Mouse (Mus musculus): ENCODE measurements around the gene Rin1. TPM values are rescaled to one million over a fixed set of nuclear protein-coding genes. Genes with fewer than 3 reads are reported as not detected.

Gene Rin1
- total and polyA plus RNA-seq, 3 experiments, result 0.13 to 0.89 (median 0.47) TPM

- TF ChIP-seq ZMIZ1 (IDR thresholded peaks at IDR 0.05; ENCODE audit: low read depth, low read length) (no peak), KAT2A (IDR thresholded peaks at IDR 0.05; ENCODE audit: insufficient replicate concordance, low read length) (peak; percentile 74; the same call in 1 of the 2 replicates), POLR2A (IDR thresholded peaks at IDR 0.05; ENCODE audit: low read depth, low read length) (no peak), MEF2A (IDR thresholded peaks at IDR 0.05; ENCODE audit: borderline replicate concordance, low read depth, low read length) (no peak), ZC3H11A (IDR thresholded peaks at IDR 0.05; ENCODE audit: low read depth, low read length) (no peak), IRF4 (IDR thresholded peaks at IDR 0.05; ENCODE audit: low read depth, low read length) (peak; percentile 13; the same call in 1 of the 2 replicates), RCOR1 (conservative IDR thresholded peaks at IDR 0.05; ENCODE audit: low read depth, low read length) (no peak)
These were observed 12.4 kb upstream of the Rin1 start (continued) for GRCm38 (mm10) chr19:5037678-5038571.

GRCm38 (mm10) chr19:5038709-5039156 lies 11.5 kb upstream of the Rin1 start, which contains the start of the genes B4gat1 and AC124502.3:
TSS of gene B4gat1 (plus strand) at chr19:5038826.
TSS of gene AC124502.3 (plus strand) at chr19:5038891.
- H3K4me1 ChIP-seq (ENCODE audit: control insufficient read depth in 1 of 2, insufficient read depth in 2 of 2), result peaks cover 12 to 40% of the 10 kb centered on the region in 2 experiments
- peak; percentile 84 for DNase-seq (ENCODE audit: extremely low read depth)
- H3K27me3 ChIP-seq (replicated peaks), result peaks cover 7% of the 10 kb centered on the region
- H3K9me3 ChIP-seq (replicated peaks; ENCODE audit: low read length), result no peaks in the 10 kb centered on the region
- peak within 1 kb of the TSS; percentile 69 to 86 (median 79) for H3K4me3 ChIP-seq (replicated peaks in 1 of 3; ENCODE audit: low read depth in 2 of 3, low read length in 2 of 3, poor library complexity in 1 of 3)
- H3K27ac ChIP-seq (ENCODE audit: insufficient read depth, low read depth), result no peak within 1 kb of the TSS
- dilution Hi-C loops (cut with MboI; ENCODE audit: extremely low pct_ligation_motif_present, extremely low pct_unique_long_range_greater_than_20kb, low sequenced_read_pairs), result no loop called here
- H3K36me3 ChIP-seq (replicated peaks in 1 of 2; ENCODE audit: control insufficient read depth in 1 of 2, insufficient read depth in 1 of 2, low read length in 1 of 2), result peaks cover 3 to 11% of the 10 kb centered on the region in 2 experiments
- peak within 1 kb of the TSS; percentile 62 for H3K9ac ChIP-seq (ENCODE audit: insufficient read depth, low read depth)
- in situ Hi-C loops (cut with MboI; ENCODE audit: low pct_ligation_motif_present, low pct_unique_long_range_greater_than_20kb, low sequenced_read_pairs), result no loop called here
- H3K79me2 ChIP-seq (replicated peaks; ENCODE audit: control insufficient read depth, extremely low read depth, insufficient read depth, poor library complexity, severe bottlenecking), result peaks cover 11% of the 10 kb centered on the region
- H3K4me2 ChIP-seq (ENCODE audit: insufficient read depth, low read depth, poor library complexity, severe bottlenecking), result peak within 1 kb of the TSS; percentile 82
- TF ChIP-seq KAT2A (IDR thresholded peaks at IDR 0.05; ENCODE audit: insufficient replicate concordance, low read length) (no peak), POLR2AphosphoS2 (IDR thresholded peaks at IDR 0.05; ENCODE audit: low read depth, low read length) (no peak), SIN3A (IDR thresholded peaks at IDR 0.05; ENCODE audit: low read length) (peak; percentile 69; the same call in 1 of the 2 replicates), MXI1 (IDR thresholded peaks at IDR 0.05; ENCODE audit: low read depth, low read length) (peak; percentile 70; the same call in 1 of the 2 replicates), UBTF (IDR thresholded peaks at IDR 0.05; ENCODE audit: low read depth, low read length) (no peak), POLR2A (IDR thresholded peaks at IDR 0.05; ENCODE audit: low read depth, low read length) (peak; percentile 79), USF1 (IDR thresholded peaks at IDR 0.05; ENCODE audit: low read depth, low read length) (no peak), JUN (IDR thresholded peaks at IDR 0.05; ENCODE audit: insufficient read depth, low read depth, low read length) (no peak), ZKSCAN1 (IDR thresholded peaks at IDR 0.05; ENCODE audit: borderline replicate concordance, low read depth, low read length) (no peak), HCFC1 (IDR thresholded peaks at IDR 0.05; ENCODE audit: low read depth, low read length) (no peak), NRF1 (IDR thresholded peaks at IDR 0.05; ENCODE audit: low read depth, low read length) (peak; percentile 54), TCF12 (IDR thresholded peaks at IDR 0.05; ENCODE audit: low read depth, low read length) (peak; percentile 58; the same call in 1 of the 2 replicates), BHLHE40 (IDR thresholded peaks at IDR 0.05; ENCODE audit: low read depth, low read length) (peak; percentile 47; the same call in 1 of the 2 replicates), CTCF (conservative IDR thresholded peaks at IDR 0.05 in 1 of 2, IDR thresholded peaks at IDR 0.05 in 1 of 2; ENCODE audit: low read depth in 2 of 2, low read length in 2 of 2) (peak in 1 of 2 experiments; percentile 52; a peak in 2 of 4 replicates), MAZ (IDR thresholded peaks at IDR 0.05; ENCODE audit: low read depth, low read length) (no peak), TBP (conservative IDR thresholded peaks at IDR 0.05; ENCODE audit: low read depth, low read length) (no peak), USF2 (conservative IDR thresholded peaks at IDR 0.05; ENCODE audit: low read depth, low read length) (no peak), CHD2 (IDR thresholded peaks at IDR 0.05; ENCODE audit: low read length) (no peak), JUND (conservative IDR thresholded peaks at IDR 0.05; ENCODE audit: low read depth, low read length) (no peak), CHD1 (IDR thresholded peaks at IDR 0.05; ENCODE audit: low read depth, low read length) (no peak), ZC3H11A (IDR thresholded peaks at IDR 0.05; ENCODE audit: low read depth, low read length) (no peak), ZNF384 (IDR thresholded peaks at IDR 0.05; ENCODE audit: low read depth, low read length) (no peak), IRF4 (IDR thresholded peaks at IDR 0.05; ENCODE audit: low read depth, low read length) (no peak; the same call in 1 of the 2 replicates), E2F4 (IDR thresholded peaks at IDR 0.05; ENCODE audit: insufficient replicate concordance, low read depth, low read length) (no peak), NELFE (IDR thresholded peaks at IDR 0.05; ENCODE audit: low read depth, low read length) (peak; percentile 65; the same call in 1 of the 2 replicates), EP300 (IDR thresholded peaks at IDR 0.05; ENCODE audit: low read length) (no peak), GABPA (IDR thresholded peaks at IDR 0.05; ENCODE audit: insufficient replicate concordance, low read depth, low read length) (no peak), ETS1 (conservative IDR thresholded peaks at IDR 0.05; ENCODE audit: low read depth, low read length) (no peak), RCOR1 (conservative IDR thresholded peaks at IDR 0.05; ENCODE audit: low read depth, low read length) (no peak), MAX (IDR thresholded peaks at IDR 0.05; ENCODE audit: low read length) (no peak; the same call in 1 of the 2 replicates), RAD21 (IDR thresholded peaks at IDR 0.05; ENCODE audit: low read depth, low read length) (no peak), MYC (IDR thresholded peaks at IDR 0.05; ENCODE audit: low read depth, low read length) (no peak), ZMIZ1 (IDR thresholded peaks at IDR 0.05; ENCODE audit: low read depth, low read length) (peak; percentile 77)

Data from CH12.LX (cell line).